ENCODE assay signal across 17 mouse cellular contexts in the genomic region with DNA sequence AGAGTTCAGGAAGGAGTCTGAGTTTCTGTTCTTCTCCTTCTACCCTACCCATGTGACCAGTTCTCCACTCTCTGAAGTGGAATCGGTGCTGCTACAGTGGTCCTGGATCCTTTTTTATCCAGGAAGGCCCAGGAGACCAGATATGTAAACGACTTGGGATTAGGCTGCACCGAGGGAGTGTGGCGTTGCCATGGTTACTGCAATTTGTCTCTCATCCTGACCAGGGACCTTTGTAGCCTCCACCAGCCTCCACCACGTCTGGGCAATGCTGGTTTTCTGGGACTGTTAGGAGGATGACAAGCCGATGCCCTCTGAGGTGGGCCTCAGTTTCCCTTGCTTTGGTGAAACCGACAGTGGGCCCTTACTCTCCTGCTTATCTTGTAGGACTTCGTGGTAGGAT. TPM values are rescaled to one million over a fixed set of nuclear protein-coding genes. Genes with fewer than 3 reads are reported as not detected.
DNase-seq lines count a peak whose midpoint lies in the region; ATAC-seq and TF ChIP-seq lines count a peak whose summit lies in the region.
"Had no signal": no experiment of that assay in that cellular context is flagged by ENCODE, and none has a peak within 500 bp of the region (broad histone marks: within the 10 kb centered on the region; RNA-seq: fewer than 3 reads in every experiment).

No protein-coding gene starts in this region.

- H3K36me3 ChIP-seq in neural tube, embryonic 11.5 days (ENCODE audit: control insufficient read depth, insufficient read depth, low read length) = no peaks in the 10 kb centered on the region
- H3K36me3 ChIP-seq in neural tube, embryonic 15.5 days = no peaks in the 10 kb centered on the region
- H3K36me3 ChIP-seq in forebrain, embryonic 11.5 days (ENCODE audit: control insufficient read depth, insufficient read depth, low read length) = no peaks in the 10 kb centered on the region
- no peaks in the 10 kb centered on the region for H3K36me3 ChIP-seq in stomach, postnatal 0 days (ENCODE audit: control insufficient read depth, insufficient read depth, low read length)
- H3K36me3 ChIP-seq: embryonic facial prominence, embryonic 12.5 days; limb, embryonic 13.5 days had no signal

- no peaks in the 10 kb centered on the region for H3K27me3 ChIP-seq in neural tube, embryonic 11.5 days (ENCODE audit: control insufficient read depth, insufficient read depth, low read length)
- H3K27me3 ChIP-seq in neural tube, embryonic 15.5 days (replicated peaks) = no peaks in the 10 kb centered on the region
- no peaks in the 10 kb centered on the region for H3K27me3 ChIP-seq in forebrain, embryonic 11.5 days (ENCODE audit: control insufficient read depth, insufficient read depth, low read length)
- H3K27me3 ChIP-seq in stomach, postnatal 0 days (ENCODE audit: control insufficient read depth, insufficient read depth, low read length) = no peaks in the 10 kb centered on the region
- H3K27me3 ChIP-seq: embryonic facial prominence, embryonic 12.5 days; limb, embryonic 13.5 days had no signal

- H3K9ac ChIP-seq in neural tube, embryonic 11.5 days (ENCODE audit: low read length) = no peak overlapping the region
- no peak overlapping the region for H3K9ac ChIP-seq in neural tube, embryonic 15.5 days (replicated peaks)
- no peak overlapping the region for H3K9ac ChIP-seq in forebrain, embryonic 11.5 days (ENCODE audit: low read length)
- H3K9ac ChIP-seq in stomach, postnatal 0 days (ENCODE audit: low read length) = no peak overlapping the region
- H3K9ac ChIP-seq: embryonic facial prominence, embryonic 12.5 days; limb, embryonic 13.5 days; liver, embryonic 14.5 days had no signal

- H3K27ac ChIP-seq in neural tube, embryonic 11.5 days (ENCODE audit: low read depth, low read length) = no peak overlapping the region
- H3K27ac ChIP-seq in neural tube, embryonic 15.5 days (replicated peaks) = no peak overlapping the region
- H3K27ac ChIP-seq in forebrain, embryonic 11.5 days (ENCODE audit: low read depth, low read length) = no peak overlapping the region
- no peak overlapping the region for H3K27ac ChIP-seq in stomach, postnatal 0 days (replicated peaks)
- H3K27ac ChIP-seq: embryonic facial prominence, embryonic 12.5 days; heart, adult 2 months; limb, embryonic 13.5 days; liver, embryonic 14.5 days had no signal

- no peak overlapping the region for H3K4me3 ChIP-seq in neural tube, embryonic 11.5 days (ENCODE audit: low read depth, low read length)
- no peak overlapping the region for H3K4me3 ChIP-seq in neural tube, embryonic 15.5 days (replicated peaks)
- H3K4me3 ChIP-seq in forebrain, embryonic 11.5 days (ENCODE audit: low read depth, low read length) = no peak overlapping the region
- no peak overlapping the region for H3K4me3 ChIP-seq in stomach, postnatal 0 days (ENCODE audit: low read depth, low read length)
- H3K4me3 ChIP-seq: embryonic facial prominence, embryonic 12.5 days; heart, adult 2 months; limb, embryonic 13.5 days; myocyte had no signal

- DNase-seq in neural tube, embryonic 11.5 days (ENCODE audit: low spot score) = peak; percentile 51
- DNase-seq in forebrain, embryonic 11.5 days (ENCODE audit: low spot score) = no peak
- DNase-seq in mesoderm, embryonic 11.5 days (ENCODE audit: low read depth, low spot score) = peak; percentile 71
- no peak for DNase-seq in cerebellum, adult 11-12 months
- no peak for DNase-seq in stomach, postnatal 0 days (ENCODE audit: low spot score)
- DNase-seq in gastrocnemius, adult 8-10 months (ENCODE audit: low spot score in 2 of 2) = no peak
- DNase-seq: cerebellum, postnatal 14 days; heart, adult 2 months; kidney, adult 8-10 months; kidney, postnatal 36 days; spleen, adult 18-20 months had no signal

- H3K9me3 ChIP-seq in neural tube, embryonic 11.5 days (ENCODE audit: control insufficient read depth, low read length) = no peaks in the 10 kb centered on the region
- no peaks in the 10 kb centered on the region for H3K9me3 ChIP-seq in neural tube, embryonic 15.5 days (replicated peaks)
- no peaks in the 10 kb centered on the region for H3K9me3 ChIP-seq in forebrain, embryonic 11.5 days (ENCODE audit: control insufficient read depth, low read length)
- H3K9me3 ChIP-seq in stomach, postnatal 0 days (ENCODE audit: control insufficient read depth, low read length) = no peaks in the 10 kb centered on the region
- H3K9me3 ChIP-seq: embryonic facial prominence, embryonic 12.5 days; G1E; limb, embryonic 13.5 days had no signal

- TF ChIP-seq CTCF in stomach, postnatal 0 days (IDR thresholded peaks at IDR 0.05; ENCODE audit: low read depth) = no peak

- no peak for TF ChIP-seq EP300 in stomach, postnatal 0 days (optimal IDR thresholded peaks at IDR 0.05)

- H3K4me1 ChIP-seq in neural tube, embryonic 11.5 days (ENCODE audit: control insufficient read depth, insufficient read depth, low read length) = peaks cover 26% of the 10 kb centered on the region
- peaks cover 82% of the 10 kb centered on the region for H3K4me1 ChIP-seq in neural tube, embryonic 15.5 days
- H3K4me1 ChIP-seq in forebrain, embryonic 11.5 days (replicated peaks; ENCODE audit: control insufficient read depth, insufficient read depth, low read length) = peaks cover 17% of the 10 kb centered on the region
- H3K4me1 ChIP-seq in stomach, postnatal 0 days (replicated peaks; ENCODE audit: control insufficient read depth, insufficient read depth) = 0 out of 2 replicates have a peak, but pooled peaks cover 2% of the 10 kb centered on the region

- 29% methylated on average over 8 of the region's 8 CpGs for WGBS in neural tube, embryonic 11.5 days
- WGBS in neural tube, embryonic 15.5 days = 28% methylated on average over 8 of the region's 8 CpGs
- 33% methylated on average over 8 of the region's 8 CpGs for WGBS in forebrain, embryonic 11.5 days
- 40% methylated on average over 8 of the region's 8 CpGs for WGBS in stomach, postnatal 0 days

- no peak overlapping the region for H3K4me2 ChIP-seq in neural tube, embryonic 11.5 days (ENCODE audit: low read depth)
- H3K4me2 ChIP-seq in neural tube, embryonic 15.5 days = no peak overlapping the region
- H3K4me2 ChIP-seq in forebrain, embryonic 11.5 days (ENCODE audit: low read depth, low read length, severe bottlenecking) = no peak overlapping the region
- no peak overlapping the region for H3K4me2 ChIP-seq in stomach, postnatal 0 days (replicated peaks; ENCODE audit: low read depth)
- H3K4me2 ChIP-seq: embryonic facial prominence, embryonic 12.5 days; limb, embryonic 13.5 days had no signal

- peak; percentile 72 for ATAC-seq in neural tube, embryonic 11.5 days (ENCODE audit: insufficient read depth, low FRiP score, low TSS enrichment)
- no peak for ATAC-seq in neural tube, embryonic 15.5 days (ENCODE audit: low FRiP score)
- ATAC-seq in forebrain, embryonic 11.5 days (replicated peaks; ENCODE audit: low FRiP score) = peak; percentile 42; the same call in 1 of the 2 replicates
- ATAC-seq in stomach, postnatal 0 days (ENCODE audit: low FRiP score, low TSS enrichment) = no peak

RNA-seq across cellular contexts. Expression of gene Cmip, which starts 35.4 kb away (rescaled TPM):
- polyA plus RNA-seq in neural tube, embryonic 11.5 days (2014; fragmentation: Nextera tagmentation; extraction: Ambion mirVana) = 52.2 and 56.7 TPM in 2 replicates
- 135 and 193 TPM in 2 replicates for polyA plus RNA-seq in neural tube, embryonic 15.5 days (2015; fragmentation: Nextera tagmentation; extraction: Ambion mirVana)
- polyA plus RNA-seq in forebrain, embryonic 11.5 days (2014; fragmentation: Nextera tagmentation; extraction: Ambion mirVana) = 30.5 and 32.1 TPM in 2 replicates
- 19.9 and 22.9 TPM in 2 replicates for polyA plus RNA-seq in stomach, postnatal 0 days (2015; fragmentation: Nextera tagmentation; extraction: Ambion mirVana)
- total RNA-seq in gastrocnemius, adult 8-10 months (2022) = 1 to 10 TPM; 3.8 to 7.3 (median 6.2) TPM

Comparison
In these comparisons a context has a peak if more than half of its experiments do, and no peak if none do; other contexts are left out.
1. ATAC-seq: peak in neural tube, embryonic 11.5 days (single experiment) and forebrain, embryonic 11.5 days (single experiment); none in neural tube, embryonic 15.5 days (single experiment) and stomach, postnatal 0 days (single experiment).
2. DNase-seq: peak in neural tube, embryonic 11.5 days (single experiment) and mesoderm, embryonic 11.5 days (single experiment); none in forebrain, embryonic 11.5 days (single experiment), cerebellum, adult 11-12 months (single experiment), stomach, postnatal 0 days (single experiment) and gastrocnemius, adult 8-10 months (0 of 2).